Mouse (Mus musculus): ENCODE results near the gene Cldn7.

DNA sequence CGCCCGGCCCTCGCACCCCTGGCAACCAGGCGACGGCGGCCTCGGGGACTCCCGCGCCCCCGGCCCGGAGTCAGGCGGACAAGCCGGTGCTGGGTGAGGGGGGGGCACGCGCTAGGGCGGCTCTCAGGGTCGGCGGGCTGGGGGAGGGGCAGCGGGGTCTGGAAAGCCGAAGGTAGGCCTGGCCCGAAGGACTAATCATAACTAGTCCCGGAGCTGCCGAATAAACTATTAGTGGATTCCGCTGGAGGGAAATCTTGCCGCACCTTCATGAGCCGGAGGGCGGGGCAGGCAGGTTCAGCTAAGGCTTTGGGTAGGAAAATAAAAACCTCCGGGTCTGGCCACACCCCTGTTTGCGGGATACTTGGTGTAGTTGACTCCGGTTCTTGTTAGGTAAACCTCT lies 28.4 kb upstream of the Cldn7 start:
- TF ChIP-seq POLR2A (IDR thresholded peaks at IDR 0.05; ENCODE audit: insufficient read depth, low read length) (no peak), CTCF (IDR thresholded peaks at IDR 0.05; ENCODE audit: low read depth, low read length) (no peak)

All from ES-Bruce4 (cell line).